Mouse (Mus musculus) forebrain, postnatal 0 days (tissue): ENCODE data around the gene Haus3. TPM values are rescaled to one million over a fixed set of nuclear protein-coding genes. Genes with fewer than 3 reads are reported as not detected.

Experiments used
- ATAC-seq: fragments of 200-750 bp; cut with Nextera tagmentation; 2 replicates; pipeline ENCODE4 v1.8.0; 2017; ENCODE audit warnings: mild to moderate bottlenecking, moderate library complexity
- DNase-seq: peaks from one replicate; pipeline ENCODE4 v3.0.0-alpha.2; 2015
- H3K27ac ChIP-seq: fragments of 300-500 bp; sonication (generic); 2 replicates; pipeline ENCODE4 v1.5.1; 2014; ENCODE audit warnings: low read depth, mild to moderate bottlenecking, antibody characterized with exemption, low read length, moderate library complexity, mixed read lengths
- H3K27me3 ChIP-seq: fragments of 300-500 bp; sonication (generic); 2 replicates; pipeline ENCODE4 v1.6.1; 2014; ENCODE audit warnings: mild to moderate bottlenecking, low read length, mixed read lengths; ENCODE audit not compliant: insufficient read depth
- H3K36me3 ChIP-seq: fragments of 300-500 bp; sonication (generic); 2 replicates; pipeline ENCODE4 v1.6.1; 2014; ENCODE audit warnings: mild to moderate bottlenecking, moderate library complexity; ENCODE audit not compliant: insufficient read depth
- H3K4me1 ChIP-seq: fragments of 300-500 bp; sonication (generic); 2 replicates; pipeline ENCODE4 v1.6.1; 2014; ENCODE audit warnings: antibody characterized with exemption; ENCODE audit not compliant: insufficient read depth
- H3K4me2 ChIP-seq: fragments of 300-500 bp; sonication (generic); 2 replicates; pipeline ENCODE4 v1.6.1; 2014; ENCODE audit warnings: low read depth, mild to moderate bottlenecking, moderate library complexity
- H3K4me3 ChIP-seq: fragments of 300-500 bp; sonication (generic); 2 replicates; pipeline ENCODE4 v1.5.1; 2014; ENCODE audit warnings: low read depth, low read length, mixed read lengths
- H3K9ac ChIP-seq: fragments of 300-500 bp; sonication (generic); 2 replicates; pipeline ENCODE4 v1.6.1; 2014; ENCODE audit warnings: mild to moderate bottlenecking
- H3K9me3 ChIP-seq: fragments of 300-500 bp; sonication (generic); 2 replicates; pipeline ENCODE4 v1.6.1; 2016; ENCODE audit warnings: low read length
- CTCF ChIP-seq: sonication (generic); IDR thresholded peaks from 2 replicates; pipeline ENCODE4 v1.5.1; 2016; ENCODE audit warnings: antibody characterized with exemption, control low read depth, low read depth
- WGBS: fragments of 180-500 bp; shearing (Covaris S2); extraction: QIAGEN DNeasy Blood & Tissue Kit; methylation state at CpG from one replicate; pipeline ENCODE4 v1.1.7; 2014; 5-methylcytosine and 5-hydroxymethylcytosine counted together
- polyA plus RNA-seq: library from polyadenylated mRNA; unstranded; fragments of >200 nt; fragmentation: Nextera tagmentation; extraction: Ambion mirVana; gene quantifications from 2 replicates; pipeline ENCODE4 v1.2.1, GENCODE M21; 2015
- total RNA-seq: library from RNA; depleted of rRNA; stranded (reverse); fragments of >200 nt; gene quantifications from 2 replicates; pipeline ENCODE4 v1.2.3, GENCODE M21; 2014

Gene Haus3
- total and polyA plus RNA-seq, 2 experiments from 2014 or later = 9.1 to 11.4 TPM

GRCm38 (mm10) chr5:34177821-34178220 is 8.5 kb upstream of the Haus3 start:
- no peak overlapping the region for H3K27ac ChIP-seq
- DNase-seq (no peak), ATAC-seq (no peak)
- H3K27me3 ChIP-seq = no peaks in the 10 kb centered on the region
- no peak overlapping the region for H3K4me2 ChIP-seq
- no peak overlapping the region for H3K4me3 ChIP-seq
- no peaks in the 10 kb centered on the region for H3K9me3 ChIP-seq
- 90% methylated on average over 4 of the region's 4 CpGs for WGBS
- no peak for TF ChIP-seq CTCF
- H3K36me3 ChIP-seq = peaks cover 73% of the 10 kb centered on the region
- no peaks in the 10 kb centered on the region for H3K4me1 ChIP-seq
- no peak overlapping the region for H3K9ac ChIP-seq

GRCm38 (mm10) chr5:34177091-34177490 is 7.8 kb upstream of the Haus3 start:
- Histone ChIP-seq H3K36me3 (peaks cover 67% of the 10 kb centered on the region), H3K4me2 (no peak overlapping the region), H3K4me3 (no peak overlapping the region), H3K4me1 (no peaks in the 10 kb centered on the region), H3K27ac (no peak overlapping the region), H3K9me3 (no peaks in the 10 kb centered on the region), H3K27me3 (no peaks in the 10 kb centered on the region), H3K9ac (no peak overlapping the region)
- TF ChIP-seq CTCF = no peak
- WGBS = 97% methylated on average over 2 of the region's 2 CpGs
- DNase-seq (no peak), ATAC-seq (no peak)

GRCm38 (mm10) chr5:34176691-34177090 is 7.4 kb upstream of the Haus3 start:
- H3K4me3 ChIP-seq = no peak overlapping the region

GRCm38 (mm10) chr5:34175403-34175694 is 6.0 kb upstream of the Haus3 start:
- WGBS = 18% methylated on average over 5 of the region's 5 CpGs
- Histone ChIP-seq H3K9me3 (no peaks in the 10 kb centered on the region), H3K4me1 (no peaks in the 10 kb centered on the region), H3K27me3 (no peaks in the 10 kb centered on the region), H3K9ac (no peak overlapping the region), H3K4me3 (no peak overlapping the region), H3K27ac (no peak overlapping the region), H3K4me2 (no peak overlapping the region), H3K36me3 (peaks cover 61% of the 10 kb centered on the region)
- ATAC-seq (no peak), DNase-seq (no peak)
- no peak for TF ChIP-seq CTCF

More at GRCm38 (mm10) chr5:34176691-34177090, 7.4 kb upstream of the Haus3 start:
- no peaks in the 10 kb centered on the region for H3K4me1 ChIP-seq
- TF ChIP-seq CTCF = no peak
- no peak overlapping the region for H3K4me2 ChIP-seq
- DNase-seq (no peak), ATAC-seq (no peak)
- no peaks in the 10 kb centered on the region for H3K27me3 ChIP-seq
- H3K9ac ChIP-seq = no peak overlapping the region
- H3K27ac ChIP-seq = no peak overlapping the region
- no peaks in the 10 kb centered on the region for H3K9me3 ChIP-seq
- 63% methylated on average over 10 of the region's 10 CpGs for WGBS
- H3K36me3 ChIP-seq = peaks cover 63% of the 10 kb centered on the region

GRCm38 (mm10) chr5:34174550-34175402 is 5.4 kb upstream of the Haus3 start:
- peaks cover 57% of the 10 kb centered on the region for H3K36me3 ChIP-seq
- WGBS = 74% methylated on average over 5 of the region's 5 CpGs

GRCm38 (mm10) chr5:34174021-34174420 is 4.7 kb upstream of the Haus3 start:
- Histone ChIP-seq H3K4me3 (no peak overlapping the region), H3K4me1 (no peaks in the 10 kb centered on the region), H3K4me2 (no peak overlapping the region), H3K9ac (no peak overlapping the region), H3K36me3 (peaks cover 56% of the 10 kb centered on the region), H3K27me3 (no peaks in the 10 kb centered on the region), H3K9me3 (no peaks in the 10 kb centered on the region), H3K27ac (no peak overlapping the region)
- TF ChIP-seq CTCF = no peak
- DNase-seq (no peak), ATAC-seq (no peak)
- WGBS = 91% methylated on average over 2 of the region's 2 CpGs

More at GRCm38 (mm10) chr5:34174550-34175402, 5.4 kb upstream of the Haus3 start:
- H3K27ac ChIP-seq = no peak overlapping the region
- DNase-seq (no peak), ATAC-seq (no peak)
- no peaks in the 10 kb centered on the region for H3K9me3 ChIP-seq
- H3K4me2 ChIP-seq = no peak overlapping the region
- no peaks in the 10 kb centered on the region for H3K4me1 ChIP-seq
- no peak overlapping the region for H3K4me3 ChIP-seq
- no peak for TF ChIP-seq CTCF
- H3K9ac ChIP-seq = no peak overlapping the region
- no peaks in the 10 kb centered on the region for H3K27me3 ChIP-seq

GRCm38 (mm10) chr5:34170726-34171125 is 1.4 kb upstream of the Haus3 start:
- H3K4me2 ChIP-seq = no peak overlapping the region
- no peak for DNase-seq
- peak overlapping the region; percentile 40 for H3K27ac ChIP-seq
- peaks cover 28% of the 10 kb centered on the region for H3K36me3 ChIP-seq
- WGBS = 80% methylated on average over 4 of the region's 4 CpGs
- ATAC-seq = no peak
- H3K9me3 ChIP-seq = no peaks in the 10 kb centered on the region
- no peak for TF ChIP-seq CTCF
- no peaks in the 10 kb centered on the region for H3K27me3 ChIP-seq
- no peaks in the 10 kb centered on the region for H3K4me1 ChIP-seq
- no peak overlapping the region for H3K9ac ChIP-seq
- H3K4me3 ChIP-seq = no peak overlapping the region
